Mouse (Mus musculus): ENCODE results near the gene Prtg.

DNA sequence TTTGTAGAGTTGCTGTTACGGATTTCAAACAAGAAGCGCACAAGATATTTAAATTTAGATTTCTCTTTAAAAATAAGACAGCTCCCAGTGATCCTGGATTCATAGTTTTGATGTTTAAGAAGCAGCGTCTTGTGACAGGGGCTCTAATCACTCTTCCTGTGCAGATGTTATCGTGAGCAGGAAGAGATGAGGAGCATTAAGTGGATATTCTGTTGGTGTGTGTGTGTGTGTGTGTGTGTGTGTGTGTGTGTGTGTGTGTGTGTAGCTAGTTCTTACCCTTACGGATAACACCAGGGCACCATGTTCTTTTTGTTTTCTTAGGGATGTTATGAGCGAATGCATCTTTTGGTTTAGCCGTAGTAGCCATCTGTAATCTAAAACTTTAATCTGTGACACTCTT, 5.4 kb downstream of the Prtg start:
- TF ChIP-seq POLR2AphosphoS5 (IDR thresholded peaks at IDR 0.05; ENCODE audit: borderline replicate concordance, low read depth, low read length): no peak
- TF ChIP-seq MYC (IDR thresholded peaks at IDR 0.05; ENCODE audit: low read depth, low read length): no peak
- TF ChIP-seq CTCF (IDR thresholded peaks at IDR 0.05 in 2 of 3, conservative IDR thresholded peaks at IDR 0.05 in 1 of 3; ENCODE audit: control insufficient read depth in 1 of 3, insufficient read depth in 1 of 3, low read depth in 2 of 3, low read length in 3 of 3, poor library complexity in 1 of 3, severe bottlenecking in 1 of 3): no peak

Data from MEL (cell line).